Mouse (Mus musculus): ENCODE measurements around the gene Mbd3l1. TPM values are rescaled to one million over a fixed set of nuclear protein-coding genes. Genes with fewer than 3 reads are reported as not detected.

Mbd3l1 gene
- not detected in 2 replicates for polyA plus RNA-seq (2012; rRNA removed)

GRCm38 (mm10) chr9:18478168-18478567 is at the start of gene Mbd3l1, which contains the start of gene Zfp558:
Mbd3l1 (plus strand) TSS chr9:18478359.
Zfp558 (minus strand) TSS chr9:18478268.

GRCm38 (mm10) chr9:18430354-18430753 is 47.8 kb upstream of the Mbd3l1 start, which contains the start of gene Mbd3l2:
Mbd3l2 (plus strand) TSS chr9:18430654.

Other genes starting within 250 kb of the Mbd3l1 start
- gene Chordc1, start 186.2 kb upstream of the Mbd3l1 start, polyA plus RNA-seq (2012; rRNA removed), result 60.9 and 63.6 TPM in 2 replicates
- gene Naalad2, start 75.4 kb upstream of the Mbd3l1 start, polyA plus RNA-seq (2012; rRNA removed), result 1.9 and 3.3 TPM in 2 replicates
- not detected in 2 replicates for gene Ubtfl1, start 73.9 kb upstream of the Mbd3l1 start, polyA plus RNA-seq (2012; rRNA removed)
- not detected in 2 replicates for gene Mbd3l2, start 47.7 kb upstream of the Mbd3l1 start, polyA plus RNA-seq (2012; rRNA removed)
- gene Zfp558, start 91 bp upstream of the Mbd3l1 start, polyA plus RNA-seq (2012; rRNA removed), result 26.8 and 28.6 TPM in 2 replicates
- gene Muc16, start 196.2 kb downstream of the Mbd3l1 start, polyA plus RNA-seq (2012; rRNA removed), result 0.01 and 0.15 TPM in 2 replicates

Measured in central nervous system, embryonic 14 days (tissue).